Mouse (Mus musculus) intestine, embryonic 14.5 days (tissue): ENCODE results near the gene Leng8. TPM values are rescaled to one million over a fixed set of nuclear protein-coding genes. Genes with fewer than 3 reads are reported as not detected.

Experiments
- ATAC-seq: fragments of 200-750 bp; cut with Nextera tagmentation; replicated peaks from 2 replicates; pipeline ENCODE4 v1.8.0; 2017; ENCODE audit warnings: low read depth, moderate number of reproducible peaks, moderate TSS enrichment, moderate library complexity; ENCODE audit not compliant: low FRiP score, low TSS enrichment
- DNase-seq: peaks from one replicate; pipeline ENCODE4 v3.0.0-alpha.2; 2018; ENCODE audit warnings: low spot score
- H3K27ac ChIP-seq: fragments of 300-500 bp; sonication (generic); 2 replicates; pipeline ENCODE4 v1.5.1; 2014; ENCODE audit warnings: low read depth, mild to moderate bottlenecking, control low read depth
- H3K27me3 ChIP-seq: fragments of 300-500 bp; sonication (generic); replicated peaks from 2 replicates; pipeline ENCODE4 v1.6.1; 2014; ENCODE audit warnings: low read length, control low read depth; ENCODE audit not compliant: control insufficient read depth, insufficient read depth
- H3K36me3 ChIP-seq: fragments of 300-500 bp; sonication (generic); 2 replicates; pipeline ENCODE4 v1.6.1; 2014; ENCODE audit warnings: low read length, control low read depth; ENCODE audit not compliant: control insufficient read depth, insufficient read depth
- H3K4me1 ChIP-seq: fragments of 300-500 bp; sonication (generic); replicated peaks from 2 replicates; pipeline ENCODE4 v1.6.1; 2014; ENCODE audit warnings: low read length, control low read depth, mixed read lengths; ENCODE audit not compliant: control insufficient read depth, insufficient read depth
- H3K4me2 ChIP-seq: fragments of 300-500 bp; sonication (generic); 2 replicates; pipeline ENCODE4 v1.6.1; 2014; ENCODE audit warnings: low read length
- H3K4me3 ChIP-seq: fragments of 300-500 bp; sonication (generic); 2 replicates; pipeline ENCODE4 v1.5.1; 2014; ENCODE audit warnings: low read depth, low read length, control low read depth, mixed read lengths
- H3K9ac ChIP-seq: fragments of 300-500 bp; sonication (generic); 2 replicates; pipeline ENCODE4 v1.6.1; 2014; ENCODE audit warnings: mild to moderate bottlenecking, low read length
- H3K9me3 ChIP-seq: fragments of 300-500 bp; sonication (generic); 2 replicates; pipeline ENCODE4 v1.6.1; 2016; ENCODE audit warnings: low read length, control low read depth; ENCODE audit not compliant: control insufficient read depth
- WGBS: fragments of 180-500 bp; shearing (Covaris S2); extraction: QIAGEN DNeasy Blood & Tissue Kit; methylation state at CpG from one replicate; pipeline ENCODE4 v1.1.7; 2014; 5-methylcytosine and 5-hydroxymethylcytosine counted together
- polyA plus RNA-seq: library from polyadenylated mRNA; unstranded; fragments of >200 nt; fragmentation: Nextera tagmentation; extraction: Ambion mirVana; gene quantifications from 2 replicates; pipeline ENCODE4 v1.2.1, GENCODE M21; 2014

Gene Leng8
- 48.2 and 51.4 TPM in 2 replicates for polyA plus RNA-seq

- Histone ChIP-seq H3K36me3 (peaks cover 38% of the 10 kb centered on the region), H3K9me3 (no peaks in the 10 kb centered on the region), H3K4me1 (peaks cover 12% of the 10 kb centered on the region), H3K9ac (peak within 1 kb of the TSS; percentile 79), H3K27ac (peak within 1 kb of the TSS; percentile 93), H3K4me2 (peak within 1 kb of the TSS; percentile 91), H3K4me3 (peak within 1 kb of the TSS; percentile 89), H3K27me3 (no peaks in the 10 kb centered on the region)
- ATAC-seq (peak; percentile 99), DNase-seq (peak; percentile 99)
- WGBS, result under 1% methylated on average over 73 of the region's 78 CpGs
Observed at GRCm38 (mm10) chr7:4136771-4137531, at the start of gene Leng8. Gene Leng8, plus strand, starts transcription at chr7:4137039.

- Histone ChIP-seq H3K27ac (no peak overlapping the region), H3K4me3 (no peak overlapping the region), H3K4me1 (no peaks in the 10 kb centered on the region), H3K9me3 (no peaks in the 10 kb centered on the region), H3K9ac (no peak overlapping the region), H3K27me3 (no peaks in the 10 kb centered on the region), H3K36me3 (no peaks in the 10 kb centered on the region), H3K4me2 (no peak overlapping the region)
- no peak for DNase-seq
- ATAC-seq, result no peak
- 72% methylated on average over 4 of the region's 4 CpGs for WGBS
Observed at GRCm38 (mm10) chr7:4087238-4087895, 49.5 kb upstream of the Leng8 start.

GRCm38 (mm10) chr7:4087896-4088480, 48.9 kb upstream of the Leng8 start:
- H3K27me3 ChIP-seq, result no peaks in the 10 kb centered on the region
- H3K4me1 ChIP-seq, result no peaks in the 10 kb centered on the region
- ATAC-seq (no peak), DNase-seq (no peak)
- H3K4me2 ChIP-seq, result no peak overlapping the region
- no peaks in the 10 kb centered on the region for H3K36me3 ChIP-seq
- no peak overlapping the region for H3K27ac ChIP-seq
- WGBS, result 82% methylated on average over 6 of the region's 6 CpGs
- H3K4me3 ChIP-seq, result no peak overlapping the region
- H3K9ac ChIP-seq, result no peak overlapping the region
- H3K9me3 ChIP-seq, result no peaks in the 10 kb centered on the region

GRCm38 (mm10) chr7:4088679-4089078, 48.2 kb upstream of the Leng8 start:
- H3K4me1 ChIP-seq, result no peaks in the 10 kb centered on the region

GRCm38 (mm10) chr7:4091170-4091569, 45.7 kb upstream of the Leng8 start:
- Histone ChIP-seq H3K9ac (no peak overlapping the region), H3K27me3 (no peaks in the 10 kb centered on the region), H3K4me3 (no peak overlapping the region), H3K4me1 (no peaks in the 10 kb centered on the region), H3K4me2 (no peak overlapping the region), H3K36me3 (no peaks in the 10 kb centered on the region), H3K9me3 (no peaks in the 10 kb centered on the region), H3K27ac (no peak overlapping the region)
- ATAC-seq (no peak), DNase-seq (no peak)
- WGBS, result 56% methylated on average over 8 of the region's 8 CpGs

More at GRCm38 (mm10) chr7:4088679-4089078, 48.2 kb upstream of the Leng8 start:
- ATAC-seq (no peak), DNase-seq (no peak)
- no peaks in the 10 kb centered on the region for H3K27me3 ChIP-seq
- H3K4me2 ChIP-seq, result no peak overlapping the region
- H3K4me3 ChIP-seq, result no peak overlapping the region
- no peak overlapping the region for H3K9ac ChIP-seq
- WGBS, result 81% methylated on average over 2 of the region's 2 CpGs
- no peaks in the 10 kb centered on the region for H3K36me3 ChIP-seq
- no peak overlapping the region for H3K27ac ChIP-seq
- no peaks in the 10 kb centered on the region for H3K9me3 ChIP-seq

- ATAC-seq (no peak), DNase-seq (no peak)
- H3K36me3 ChIP-seq, result no peaks in the 10 kb centered on the region
- H3K27ac ChIP-seq, result no peak overlapping the region
- no peak overlapping the region for H3K4me3 ChIP-seq
- WGBS, result 85% methylated on average over 2 of the region's 2 CpGs
- no peaks in the 10 kb centered on the region for H3K4me1 ChIP-seq
- H3K9ac ChIP-seq, result no peak overlapping the region
- no peaks in the 10 kb centered on the region for H3K9me3 ChIP-seq
- H3K27me3 ChIP-seq, result no peaks in the 10 kb centered on the region
- H3K4me2 ChIP-seq, result no peak overlapping the region
Observed at GRCm38 (mm10) chr7:4098301-4098700, 38.5 kb upstream of the Leng8 start.

- 69% methylated on average over 2 of the region's 2 CpGs for WGBS
- Histone ChIP-seq H3K4me1 (no peaks in the 10 kb centered on the region), H3K9ac (no peak overlapping the region), H3K4me2 (no peak overlapping the region), H3K27ac (no peak overlapping the region), H3K36me3 (no peaks in the 10 kb centered on the region), H3K4me3 (no peak overlapping the region), H3K9me3 (no peaks in the 10 kb centered on the region), H3K27me3 (no peaks in the 10 kb centered on the region)
- no peak for ATAC-seq
- no peak for DNase-seq
Observed at GRCm38 (mm10) chr7:4098832-4099231, 38.0 kb upstream of the Leng8 start.

GRCm38 (mm10) chr7:4101144-4101543, 35.7 kb upstream of the Leng8 start:
- Histone ChIP-seq H3K4me2 (no peak overlapping the region), H3K9ac (no peak overlapping the region), H3K9me3 (no peaks in the 10 kb centered on the region), H3K4me3 (no peak overlapping the region), H3K36me3 (no peaks in the 10 kb centered on the region), H3K4me1 (no peaks in the 10 kb centered on the region), H3K27ac (no peak overlapping the region), H3K27me3 (no peaks in the 10 kb centered on the region)
- ATAC-seq (no peak), DNase-seq (no peak)
- WGBS, result 82% methylated on average over 5 of the region's 5 CpGs
